Mouse (Mus musculus): Measurements from ENCODE around the gene Map3k21.

GRCm38 (mm10) chr8:125955671-125956070 lies 45.4 kb downstream of the Map3k21 start:
- TF ChIP-seq POLR2A (IDR thresholded peaks at IDR 0.05; ENCODE audit: low read depth, low read length) = no peak
- TF ChIP-seq CTCF (conservative IDR thresholded peaks at IDR 0.05; ENCODE audit: insufficient read depth, insufficient read length, low read depth, low read length) = peak; percentile 62
